Mouse (Mus musculus): ENCODE measurements around the gene H13. TPM values are rescaled to one million over a fixed set of nuclear protein-coding genes. Genes with fewer than 3 reads are reported as not detected.

Gene H13
- polyA plus RNA-seq, 1 experiment from 2014 or later, result 59.1 TPM

DNA sequence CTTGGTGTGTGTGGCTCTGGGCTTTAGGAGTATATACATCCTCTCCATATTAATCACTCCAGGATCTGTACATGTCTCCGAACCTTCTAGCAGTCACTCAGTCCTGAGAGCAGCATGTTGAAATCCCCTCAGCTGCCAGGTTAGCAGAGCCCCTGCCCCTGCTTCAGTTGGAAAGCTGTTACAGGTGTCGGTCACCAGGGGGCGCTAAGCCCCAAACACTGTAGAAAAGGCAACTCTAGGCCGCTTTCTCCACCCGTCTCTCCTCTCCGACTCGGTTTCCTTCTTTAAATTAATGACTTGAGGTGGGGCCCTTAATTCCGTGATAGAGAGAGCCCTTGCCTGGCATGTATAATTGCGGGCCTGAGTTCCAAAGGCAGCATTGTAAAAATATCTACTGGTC, 24.0 kb downstream of the H13 start:
- ATAC-seq, result no peak
- Histone ChIP-seq H3K36me3 (peaks cover 74% of the 10 kb centered on the region), H3K27ac (no peak overlapping the region), H3K9me3 (replicated peaks) (no peaks in the 10 kb centered on the region), H3K4me3 (0 out of 2 replicates have a peak overlapping the region, but pooled peaks have one; percentile 3), H3K4me2 (peak overlapping the region; percentile 49), H3K9ac (peak overlapping the region; percentile 35; the same call in 1 of the 2 replicates), H3K27me3 (replicated peaks) (no peaks in the 10 kb centered on the region), H3K4me1 (peaks cover 29% of the 10 kb centered on the region)
- 17% methylated on average over 9 of the region's 9 CpGs for WGBS (ENCODE audit: insufficient replicate concordance)

DNA sequence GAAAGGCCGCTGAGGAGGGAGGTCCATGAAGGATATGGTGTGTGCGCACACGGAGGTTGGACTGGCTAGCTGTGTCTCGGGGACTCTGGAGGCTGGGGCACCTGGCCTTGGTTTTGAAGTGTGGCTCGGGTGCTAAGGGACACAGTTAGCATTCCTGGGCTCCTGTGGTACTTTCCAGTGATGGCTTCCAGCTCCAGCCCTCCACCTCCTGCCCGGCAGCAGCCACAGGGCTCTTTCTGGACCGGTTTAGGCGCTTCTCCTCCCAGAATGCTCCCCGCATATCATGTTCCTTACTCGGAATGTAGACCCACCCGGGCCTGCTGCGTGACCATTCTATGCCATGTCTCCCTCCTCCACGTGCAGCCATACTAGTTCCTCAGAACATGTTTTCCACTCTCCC, 24.5 kb downstream of the H13 start:
- 0 out of 2 replicates have a peak overlapping the region, but pooled peaks have one; percentile 3 for H3K4me3 ChIP-seq
- H3K36me3 ChIP-seq, result peaks cover 74% of the 10 kb centered on the region
- 90% methylated on average over 13 of the region's 13 CpGs for WGBS (ENCODE audit: insufficient replicate concordance)

DNA sequence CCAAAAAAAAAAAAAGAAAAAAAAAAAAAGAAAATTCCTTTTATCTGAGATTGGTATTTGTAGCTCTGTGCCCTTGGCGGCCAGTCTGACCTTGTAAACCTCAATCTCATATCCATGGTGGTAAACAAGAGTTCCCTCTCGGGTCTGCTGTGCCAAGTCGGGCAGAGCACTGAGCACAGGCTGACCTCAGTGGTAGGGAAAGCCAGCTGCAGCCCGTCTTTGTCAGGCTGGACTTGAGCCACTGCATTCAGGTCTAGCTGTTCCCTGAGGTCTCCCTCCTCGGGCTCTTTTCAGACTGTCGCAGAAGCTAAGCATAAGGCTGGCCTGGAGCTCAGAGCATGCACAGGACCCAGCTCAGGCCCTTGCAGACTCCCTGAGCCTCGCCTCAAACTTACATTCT, 25.4 kb downstream of the H13 start:
- Histone ChIP-seq H3K27ac (no peak overlapping the region), H3K4me1 (peaks cover 17% of the 10 kb centered on the region), H3K27me3 (replicated peaks) (no peaks in the 10 kb centered on the region), H3K9ac (no peak overlapping the region), H3K9me3 (replicated peaks) (no peaks in the 10 kb centered on the region), H3K4me3 (no peak overlapping the region), H3K4me2 (no peak overlapping the region), H3K36me3 (peaks cover 74% of the 10 kb centered on the region)
- no peak for ATAC-seq
- WGBS (ENCODE audit: insufficient replicate concordance), result 71% methylated on average over 7 of the region's 7 CpGs

More for the DNA sequence above, 24.5 kb downstream of the H13 start:
- peak overlapping the region; percentile 35; the same call in 1 of the 2 replicates for H3K9ac ChIP-seq
- H3K4me2 ChIP-seq, result peak overlapping the region; percentile 49
- peaks cover 24% of the 10 kb centered on the region for H3K4me1 ChIP-seq
- no peak overlapping the region for H3K27ac ChIP-seq
- no peaks in the 10 kb centered on the region for H3K27me3 ChIP-seq (replicated peaks)
- H3K9me3 ChIP-seq (replicated peaks), result no peaks in the 10 kb centered on the region
- ATAC-seq, result no peak

DNA sequence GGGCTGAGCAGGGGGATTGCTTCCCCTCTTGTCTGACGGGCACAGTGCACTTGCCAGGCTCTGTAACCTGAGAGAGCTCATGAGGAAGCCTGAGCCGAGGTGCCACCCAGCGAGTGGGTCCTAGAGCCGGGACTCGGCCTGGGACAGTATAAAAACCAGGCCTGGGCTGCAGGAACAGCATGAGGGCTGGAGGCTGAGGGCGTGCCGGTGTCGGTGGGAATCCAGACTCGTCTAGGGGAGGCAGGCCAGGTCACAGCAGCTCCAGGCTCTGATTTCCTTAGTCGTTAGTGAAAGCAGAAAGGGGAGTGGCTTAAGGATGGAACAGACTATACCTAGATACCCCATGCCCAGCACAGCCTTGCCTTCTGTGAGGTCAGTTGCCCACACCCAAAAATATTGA, 26.8 kb downstream of the H13 start:
- no peak overlapping the region for H3K27ac ChIP-seq
- no peak overlapping the region for H3K9ac ChIP-seq
- 69% methylated on average over 10 of the region's 10 CpGs for WGBS (ENCODE audit: insufficient replicate concordance)
- peak; percentile 28; the same call in 1 of the 2 replicates for ATAC-seq
- 0 out of 2 replicates have a peak, but pooled peaks cover under 1% of the 10 kb centered on the region for H3K9me3 ChIP-seq (replicated peaks)
- peaks cover 74% of the 10 kb centered on the region for H3K36me3 ChIP-seq
- no peak overlapping the region for H3K4me2 ChIP-seq
- H3K27me3 ChIP-seq (replicated peaks), result no peaks in the 10 kb centered on the region
- peaks cover 17% of the 10 kb centered on the region for H3K4me1 ChIP-seq
- no peak overlapping the region for H3K4me3 ChIP-seq

DNA sequence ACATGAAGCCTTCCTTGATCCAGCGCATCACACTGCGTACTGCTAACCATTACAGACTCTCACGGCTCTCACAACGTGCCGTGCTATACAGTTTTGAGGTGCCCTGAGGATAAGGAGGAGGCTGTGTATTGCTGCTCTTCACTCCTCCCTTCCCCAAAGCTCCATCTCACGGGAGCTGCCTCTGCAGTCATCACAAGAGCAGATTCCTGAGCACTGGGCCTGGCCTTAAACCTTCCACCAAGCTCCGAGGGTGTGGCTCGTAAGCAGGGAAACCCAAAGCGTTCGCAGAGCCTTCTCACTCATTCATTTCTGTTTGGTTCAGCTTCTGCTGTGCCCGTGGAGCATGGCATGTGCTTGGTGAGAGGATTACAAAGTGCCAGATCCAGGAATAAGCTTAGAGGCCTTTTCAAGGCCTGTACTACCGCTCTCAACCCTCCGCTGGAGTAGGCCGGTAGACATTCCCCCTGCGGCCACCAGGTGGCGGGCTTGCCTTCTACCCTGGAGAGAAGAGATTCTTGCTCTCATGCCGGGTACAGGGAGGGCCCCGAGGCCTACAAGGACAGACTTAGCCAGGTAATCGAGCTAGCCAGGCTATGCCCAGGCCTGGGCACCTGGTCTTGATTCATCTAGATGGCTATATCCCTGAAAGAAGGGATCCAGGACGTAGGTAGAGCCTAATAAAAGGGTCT, 27.4 kb downstream of the H13 start:
- no peak overlapping the region for H3K27ac ChIP-seq
- WGBS (ENCODE audit: insufficient replicate concordance), result 43% methylated on average over 20 of the region's 20 CpGs

DNA sequence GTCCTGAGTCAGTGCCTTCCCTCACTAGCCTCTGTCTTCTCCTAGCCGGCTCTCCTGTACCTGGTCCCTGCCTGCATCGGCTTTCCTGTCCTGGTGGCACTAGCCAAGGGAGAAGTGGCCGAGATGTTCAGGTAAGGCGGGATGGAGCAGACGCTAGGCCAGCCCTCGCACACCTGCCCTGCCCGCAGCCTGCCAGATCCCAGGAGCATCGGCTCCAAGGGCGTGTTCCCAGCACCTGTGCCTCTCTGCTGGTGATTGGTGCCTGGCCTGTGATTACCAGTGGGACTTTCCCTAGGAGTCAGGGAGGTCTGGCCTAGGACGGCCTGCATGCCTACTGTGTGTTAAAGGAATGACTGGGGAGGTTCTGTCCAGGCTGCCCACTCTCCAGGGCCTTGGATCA, 30.9 kb downstream of the H13 start:
- peaks cover 99% of the 10 kb centered on the region for H3K36me3 ChIP-seq
- WGBS (ENCODE audit: insufficient replicate concordance), result 87% methylated on average over 10 of the region's 10 CpGs
- no peak overlapping the region for H3K9ac ChIP-seq
- no peak overlapping the region for H3K4me3 ChIP-seq
- H3K4me1 ChIP-seq, result 0 out of 2 replicates have a peak, but pooled peaks cover 7% of the 10 kb centered on the region
- H3K27ac ChIP-seq, result no peak overlapping the region
- 0 out of 2 replicates have a peak, but pooled peaks cover 4% of the 10 kb centered on the region for H3K9me3 ChIP-seq (replicated peaks)
- H3K4me2 ChIP-seq, result no peak overlapping the region
- ATAC-seq, result no peak
- no peaks in the 10 kb centered on the region for H3K27me3 ChIP-seq (replicated peaks)

More for the DNA sequence above, 27.4 kb downstream of the H13 start:
- Histone ChIP-seq H3K36me3 (peaks cover 77% of the 10 kb centered on the region), H3K4me3 (no peak overlapping the region), H3K9me3 (replicated peaks) (0 out of 2 replicates have a peak, but pooled peaks cover 4% of the 10 kb centered on the region), H3K4me2 (no peak overlapping the region), H3K4me1 (peaks cover 16% of the 10 kb centered on the region), H3K9ac (peak overlapping the region; percentile 45), H3K27me3 (replicated peaks) (no peaks in the 10 kb centered on the region)
- ATAC-seq, result peak; percentile 67; the same call in 1 of the 2 replicates

DNA sequence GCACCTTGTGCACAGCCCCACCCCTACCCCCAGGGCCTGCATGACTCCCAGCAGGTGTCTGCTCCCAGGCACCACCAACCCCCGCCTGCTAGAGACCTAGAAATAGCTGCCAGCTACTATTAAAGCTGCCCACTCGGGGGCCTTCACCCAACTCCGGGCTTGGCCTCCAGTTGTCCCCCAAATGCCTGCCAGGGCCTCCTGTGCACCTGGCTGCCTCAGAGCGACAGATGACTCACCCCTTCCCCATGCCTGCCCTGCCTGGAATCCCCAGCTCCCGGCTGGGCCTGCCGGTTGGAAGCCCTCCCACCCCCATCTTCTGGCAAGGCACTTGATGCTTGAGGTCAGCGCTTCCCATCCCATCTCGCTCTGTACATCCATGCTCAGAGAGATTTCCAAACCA, 31.5 kb downstream of the H13 start:
- no peak overlapping the region for H3K9ac ChIP-seq
- no peak overlapping the region for H3K4me3 ChIP-seq
- H3K27me3 ChIP-seq (replicated peaks), result no peaks in the 10 kb centered on the region
- peaks cover 99% of the 10 kb centered on the region for H3K36me3 ChIP-seq
- 86% methylated on average over 8 of the region's 8 CpGs for WGBS (ENCODE audit: insufficient replicate concordance)
- 0 out of 2 replicates have a peak, but pooled peaks cover 8% of the 10 kb centered on the region for H3K4me1 ChIP-seq
- H3K27ac ChIP-seq, result no peak overlapping the region
- 0 out of 2 replicates have a peak, but pooled peaks cover 4% of the 10 kb centered on the region for H3K9me3 ChIP-seq (replicated peaks)
- ATAC-seq, result no peak
- no peak overlapping the region for H3K4me2 ChIP-seq

DNA sequence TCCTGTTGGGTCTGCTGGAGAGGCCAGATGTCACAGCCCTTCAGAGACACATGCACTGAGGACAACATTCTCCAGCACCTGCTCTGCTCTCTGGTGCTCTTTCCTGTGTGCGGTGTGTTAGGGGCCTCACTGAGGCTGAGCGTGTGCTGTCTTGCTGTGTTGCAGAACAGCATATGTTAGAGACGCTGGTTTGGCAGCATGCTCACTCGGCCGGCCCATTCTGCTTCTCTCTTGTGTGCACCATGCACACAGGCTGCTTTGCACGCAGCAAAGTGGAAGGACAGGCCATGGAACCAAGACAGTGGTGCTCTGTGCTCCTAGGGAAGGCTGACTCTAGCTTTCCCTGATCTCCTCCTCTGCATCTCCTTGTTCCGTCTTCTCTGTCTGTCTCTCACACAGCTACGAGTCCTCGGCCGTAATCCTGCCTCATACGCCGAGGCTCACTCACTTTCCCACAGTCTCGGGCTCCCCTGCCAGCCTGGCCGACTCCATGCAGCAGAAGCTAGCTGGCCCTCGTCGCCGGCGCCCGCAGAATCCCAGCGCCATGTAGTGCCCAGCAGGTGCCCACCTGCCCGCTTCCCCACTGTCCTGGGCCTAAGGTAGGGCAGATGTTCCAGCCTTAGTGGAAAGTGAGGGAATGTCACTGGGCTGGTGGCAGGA, 34.5 kb downstream of the H13 start:
- H3K4me1 ChIP-seq, result peaks cover 31% of the 10 kb centered on the region
- no peak overlapping the region for H3K4me3 ChIP-seq
- WGBS (ENCODE audit: insufficient replicate concordance), result 90% methylated on average over 21 of the region's 21 CpGs
- 0 out of 2 replicates have a peak, but pooled peaks cover 4% of the 10 kb centered on the region for H3K9me3 ChIP-seq (replicated peaks)
- no peaks in the 10 kb centered on the region for H3K27me3 ChIP-seq (replicated peaks)
- H3K4me2 ChIP-seq, result no peak overlapping the region
- no peak for ATAC-seq
- no peak overlapping the region for H3K27ac ChIP-seq
- H3K9ac ChIP-seq, result no peak overlapping the region
- H3K36me3 ChIP-seq, result peaks cover 89% of the 10 kb centered on the region

DNA sequence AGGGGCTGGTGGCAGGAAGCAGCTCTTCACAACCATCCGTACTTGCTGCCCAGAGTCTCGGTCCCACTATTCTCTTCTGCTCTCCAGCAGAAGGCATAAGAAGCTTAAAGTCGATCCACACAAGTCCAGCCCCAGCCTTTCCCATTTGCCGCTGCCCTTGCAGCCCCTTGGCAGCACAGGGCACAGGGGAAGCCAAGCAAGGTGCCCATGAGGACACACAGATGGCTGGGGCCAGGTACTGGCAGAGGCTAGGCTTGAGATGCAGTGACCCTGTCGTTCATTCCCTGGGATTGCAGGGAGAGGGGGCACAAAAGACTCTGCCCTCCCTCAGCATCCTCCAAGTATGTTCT, 35.0 kb downstream of the H13 start:
- Histone ChIP-seq H3K9ac (no peak overlapping the region), H3K9me3 (replicated peaks) (0 out of 2 replicates have a peak, but pooled peaks cover 4% of the 10 kb centered on the region), H3K36me3 (peaks cover 84% of the 10 kb centered on the region), H3K4me2 (no peak overlapping the region), H3K4me1 (peaks cover 31% of the 10 kb centered on the region), H3K27me3 (replicated peaks) (no peaks in the 10 kb centered on the region), H3K27ac (no peak overlapping the region), H3K4me3 (no peak overlapping the region)
- ATAC-seq, result no peak
- 87% methylated on average over 5 of the region's 5 CpGs for WGBS (ENCODE audit: insufficient replicate concordance)

DNA sequence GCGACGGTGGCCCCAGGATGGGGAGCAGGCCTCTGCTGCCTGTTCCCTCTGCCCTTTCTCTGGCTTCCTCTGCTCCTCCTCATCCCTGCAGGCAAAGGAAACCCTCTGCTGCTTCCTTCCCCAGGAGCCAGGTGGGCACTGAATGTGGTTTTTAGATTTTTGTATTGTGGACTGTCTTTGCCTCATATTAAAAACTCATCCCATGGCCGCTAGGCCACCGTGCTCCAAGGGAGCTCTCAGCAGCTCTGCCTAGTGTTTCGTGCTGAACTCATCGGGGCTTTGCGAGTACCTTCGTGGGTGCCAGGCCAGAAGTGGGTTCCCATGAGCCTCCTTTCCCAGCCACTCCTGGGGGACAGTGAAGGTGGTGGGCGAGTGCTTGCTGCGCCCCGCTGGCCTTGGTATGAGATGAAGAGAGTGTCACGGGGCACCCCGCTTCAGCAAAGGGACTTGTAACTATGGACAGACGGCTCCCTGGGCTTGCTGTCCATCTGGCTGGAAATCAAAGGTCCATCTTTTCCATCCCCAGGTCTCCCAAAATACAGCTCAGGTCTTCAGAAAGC, 35.6 kb downstream of the H13 start:
- ATAC-seq, result no peak
- Histone ChIP-seq H3K27me3 (replicated peaks) (no peaks in the 10 kb centered on the region), H3K36me3 (peaks cover 77% of the 10 kb centered on the region), H3K9me3 (replicated peaks) (0 out of 2 replicates have a peak, but pooled peaks cover 4% of the 10 kb centered on the region), H3K9ac (no peak overlapping the region), H3K4me3 (no peak overlapping the region), H3K27ac (no peak overlapping the region), H3K4me1 (peaks cover 31% of the 10 kb centered on the region), H3K4me2 (no peak overlapping the region)
- WGBS (ENCODE audit: insufficient replicate concordance), result 87% methylated on average over 14 of the region's 14 CpGs

DNA sequence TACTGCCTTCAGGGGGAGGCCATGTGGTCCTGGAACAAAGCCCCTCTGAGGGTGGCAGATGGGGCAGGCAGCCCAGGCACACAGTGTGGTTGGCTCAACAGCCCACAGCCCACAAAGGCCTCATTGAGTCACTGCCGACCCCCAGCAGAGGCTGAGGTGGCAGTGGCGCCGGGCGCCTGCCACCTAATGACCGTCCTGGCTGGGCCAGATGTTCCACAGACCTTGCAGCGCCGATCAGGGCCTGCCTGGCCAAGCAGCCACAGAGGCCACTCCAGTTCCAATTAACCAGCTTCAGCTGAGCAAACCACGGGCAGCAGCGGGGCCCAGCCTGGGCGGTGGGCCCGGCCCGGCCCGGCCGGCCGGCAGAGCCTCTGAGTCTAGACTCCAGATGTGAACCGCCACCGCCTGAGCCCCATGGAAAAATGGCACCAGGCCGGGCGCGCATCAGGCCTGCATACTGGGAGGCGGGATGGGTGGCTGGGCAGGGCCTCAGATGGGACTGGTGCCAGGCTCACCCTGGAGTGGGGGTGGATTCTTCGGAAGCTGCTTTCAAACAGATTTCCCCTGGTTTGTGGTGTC, 36.8 kb downstream of the H13 start:
- Histone ChIP-seq H3K4me2 (no peak overlapping the region), H3K9ac (no peak overlapping the region), H3K4me3 (no peak overlapping the region), H3K27me3 (replicated peaks) (no peaks in the 10 kb centered on the region), H3K4me1 (peaks cover 33% of the 10 kb centered on the region), H3K27ac (peak overlapping the region; percentile 28), H3K9me3 (replicated peaks) (0 out of 2 replicates have a peak, but pooled peaks cover 3% of the 10 kb centered on the region), H3K36me3 (peaks cover 65% of the 10 kb centered on the region)
- WGBS (ENCODE audit: insufficient replicate concordance), result 83% methylated on average over 22 of the region's 22 CpGs
- ATAC-seq, result no peak
